Mouse (Mus musculus) embryonic facial prominence, embryonic 14.5 days (tissue): ENCODE results near the gene Ggt6. TPM values are rescaled to one million over a fixed set of nuclear protein-coding genes. Genes with fewer than 3 reads are reported as not detected.

Experiments used
- ATAC-seq: fragments of 200-750 bp; cut with Nextera tagmentation; 2 replicates; pipeline ENCODE4 v1.8.0; 2017; ENCODE audit warnings: low read depth, moderate number of reproducible peaks, moderate TSS enrichment
- DNase-seq: peaks from one replicate; pipeline ENCODE4 v3.0.0-alpha.2; 2015; ENCODE audit warnings: low spot score
- H3K27ac ChIP-seq: fragments of 300-500 bp; sonication (generic); replicated peaks from 2 replicates; pipeline ENCODE4 v1.5.1; 2014; ENCODE audit warnings: low read depth, mild to moderate bottlenecking, low read length, moderate library complexity
- H3K27me3 ChIP-seq: fragments of 300-500 bp; sonication (generic); replicated peaks from 2 replicates; pipeline ENCODE4 v1.6.1; 2014; ENCODE audit warnings: low read length; ENCODE audit not compliant: control insufficient read depth, insufficient read depth
- H3K36me3 ChIP-seq: fragments of 300-500 bp; sonication (generic); 2 replicates; pipeline ENCODE4 v1.6.1; 2014; ENCODE audit warnings: low read length, mixed read lengths; ENCODE audit not compliant: control insufficient read depth, insufficient read depth
- H3K4me1 ChIP-seq: fragments of 300-500 bp; sonication (generic); 2 replicates; pipeline ENCODE4 v1.6.1; 2014; ENCODE audit warnings: antibody characterized with exemption, low read length; ENCODE audit not compliant: control insufficient read depth, insufficient read depth
- H3K4me2 ChIP-seq: fragments of 300-500 bp; sonication (generic); 2 replicates; pipeline ENCODE4 v1.6.1; 2014; ENCODE audit warnings: low read depth, mild to moderate bottlenecking, low read length, moderate library complexity, mixed read lengths
- H3K4me3 ChIP-seq: fragments of 300-500 bp; sonication (generic); 2 replicates; pipeline ENCODE4 v1.5.1; 2014; ENCODE audit warnings: low read depth, mild to moderate bottlenecking, low read length
- H3K9ac ChIP-seq: fragments of 300-500 bp; sonication (generic); 2 replicates; pipeline ENCODE4 v1.6.1; 2014; ENCODE audit warnings: low read depth, mild to moderate bottlenecking, low read length, moderate library complexity, mixed read lengths
- H3K9me3 ChIP-seq: fragments of 300-500 bp; sonication (generic); 2 replicates; pipeline ENCODE4 v1.6.1; 2016; ENCODE audit warnings: low read length; ENCODE audit not compliant: control insufficient read depth
- WGBS: fragments of 180-500 bp; shearing (Covaris S2); extraction: QIAGEN DNeasy Blood & Tissue Kit; methylation state at CpG from one replicate; pipeline ENCODE4 v1.1.7; 2014; 5-methylcytosine and 5-hydroxymethylcytosine counted together
- polyA plus RNA-seq: library from polyadenylated mRNA; unstranded; fragments of >200 nt; fragmentation: Nextera tagmentation; extraction: Ambion mirVana; gene quantifications from 2 replicates; pipeline ENCODE4 v1.2.1, GENCODE M21; 2014

The Ggt6 gene
- polyA plus RNA-seq, 1 experiment from 2014 or later = 1.8 TPM

GRCm38 (mm10) chr11:72413016-72413415, 22.3 kb upstream of the Ggt6 start:
- Histone ChIP-seq H3K27me3 (0 out of 2 replicates have a peak, but pooled peaks cover 8% of the 10 kb centered on the region), H3K4me1 (peaks cover 7% of the 10 kb centered on the region; the same call in 1 of the 2 replicates), H3K27ac (no peak overlapping the region; the same call in 1 of the 2 replicates), H3K4me3 (no peak overlapping the region), H3K9me3 (no peaks in the 10 kb centered on the region), H3K36me3 (no peaks in the 10 kb centered on the region), H3K9ac (no peak overlapping the region), H3K4me2 (no peak overlapping the region)
- ATAC-seq (no peak), DNase-seq (peak; percentile 56)
- 57% methylated on average over 7 of the region's 7 CpGs for WGBS

DNA sequence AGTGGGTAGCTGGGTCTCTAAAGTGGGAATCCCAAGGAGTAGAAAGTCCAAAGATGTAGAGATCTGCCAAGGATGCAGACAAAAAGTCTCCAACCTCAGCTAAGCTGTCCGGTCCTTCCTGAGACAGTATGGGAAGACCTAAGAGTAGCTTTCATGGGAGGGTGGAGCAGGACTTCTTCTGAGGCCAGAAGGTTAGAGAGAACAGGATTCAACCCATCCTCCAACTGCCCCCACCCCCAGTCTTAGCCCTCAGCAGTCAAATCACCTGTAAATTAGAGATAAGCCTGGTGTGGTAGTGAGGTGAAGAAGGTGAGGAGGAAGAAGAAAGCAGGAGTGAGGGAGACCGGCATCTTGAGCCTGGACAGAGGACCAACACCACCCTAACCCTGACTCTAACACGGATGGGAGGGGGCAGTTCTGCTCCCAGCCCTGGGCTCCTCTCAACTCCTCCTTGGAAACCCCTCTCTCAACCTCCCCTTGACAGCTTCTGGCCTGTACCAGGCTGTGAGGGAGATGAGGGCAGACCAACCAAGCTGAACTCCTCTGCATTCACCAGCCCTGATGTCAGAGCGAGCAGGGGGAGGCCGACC, 21.6 kb upstream of the Ggt6 start:
- Histone ChIP-seq H3K27ac (no peak overlapping the region; the same call in 1 of the 2 replicates), H3K27me3 (0 out of 2 replicates have a peak, but pooled peaks cover 8% of the 10 kb centered on the region), H3K36me3 (no peaks in the 10 kb centered on the region), H3K9me3 (no peaks in the 10 kb centered on the region), H3K4me2 (no peak overlapping the region), H3K9ac (no peak overlapping the region), H3K4me1 (peaks cover 7% of the 10 kb centered on the region; the same call in 1 of the 2 replicates), H3K4me3 (no peak overlapping the region)
- WGBS = 72% methylated on average over 4 of the region's 5 CpGs
- DNase-seq (no peak), ATAC-seq (no peak)

DNA sequence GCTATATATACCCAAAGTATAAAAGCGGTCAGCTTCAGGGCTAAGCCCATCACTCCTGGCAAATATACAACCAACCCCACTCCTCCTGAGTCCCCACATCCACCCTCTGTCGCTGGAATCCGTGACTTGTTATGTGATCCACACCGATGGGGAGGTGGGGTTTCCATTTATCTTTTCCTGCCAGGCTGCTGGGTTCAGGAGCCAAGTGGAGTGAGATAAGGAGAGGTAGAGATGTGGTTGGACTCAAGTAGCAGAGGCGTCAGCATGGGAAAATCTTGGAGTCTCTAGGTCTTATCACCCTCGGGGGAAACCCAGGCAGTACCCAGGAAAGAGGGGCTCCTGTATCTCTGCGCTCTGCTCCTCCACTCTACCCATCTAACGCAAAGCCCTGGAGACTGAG, 20.2 kb upstream of the Ggt6 start:
- ATAC-seq = no peak
- 76% methylated on average over 8 of the region's 8 CpGs for whole genome bisulfite sequencing
- no peak for DNase-seq

GRCm38 (mm10) chr11:72416666-72417065, 18.7 kb upstream of the Ggt6 start:
- no peak overlapping the region for H3K9ac ChIP-seq
- no peak overlapping the region for H3K27ac ChIP-seq
- DNase-seq = no peak
- 87% methylated on average over 5 of the region's 5 CpGs for WGBS
- no peaks in the 10 kb centered on the region for H3K9me3 ChIP-seq
- no peaks in the 10 kb centered on the region for H3K36me3 ChIP-seq
- ATAC-seq = no peak
- no peaks in the 10 kb centered on the region for H3K27me3 ChIP-seq
- H3K4me2 ChIP-seq = no peak overlapping the region
- no peaks in the 10 kb centered on the region for H3K4me1 ChIP-seq
- H3K4me3 ChIP-seq = no peak overlapping the region

More for the DNA sequence above, 20.2 kb upstream of the Ggt6 start:
- Histone ChIP-seq H3K36me3 (no peaks in the 10 kb centered on the region), H3K27ac (no peak overlapping the region), H3K4me3 (no peak overlapping the region), H3K9me3 (no peaks in the 10 kb centered on the region), H3K27me3 (0 out of 2 replicates have a peak, but pooled peaks cover 3% of the 10 kb centered on the region), H3K4me1 (peaks cover 5% of the 10 kb centered on the region; the same call in 1 of the 2 replicates), H3K9ac (no peak overlapping the region), H3K4me2 (no peak overlapping the region)

- Histone ChIP-seq H3K27ac (no peak overlapping the region), H3K36me3 (no peaks in the 10 kb centered on the region), H3K4me3 (no peak overlapping the region), H3K27me3 (no peaks in the 10 kb centered on the region), H3K9me3 (no peaks in the 10 kb centered on the region), H3K4me2 (no peak overlapping the region), H3K4me1 (no peaks in the 10 kb centered on the region), H3K9ac (no peak overlapping the region)
- WGBS = 25% methylated on average over 4 of the region's 4 CpGs
- ATAC-seq (peak; percentile 30; the same call in 1 of the 2 replicates), DNase-seq (no peak)
These were observed 17.9 kb upstream of the Ggt6 start for GRCm38 (mm10) chr11:72417376-72417775.

DNA sequence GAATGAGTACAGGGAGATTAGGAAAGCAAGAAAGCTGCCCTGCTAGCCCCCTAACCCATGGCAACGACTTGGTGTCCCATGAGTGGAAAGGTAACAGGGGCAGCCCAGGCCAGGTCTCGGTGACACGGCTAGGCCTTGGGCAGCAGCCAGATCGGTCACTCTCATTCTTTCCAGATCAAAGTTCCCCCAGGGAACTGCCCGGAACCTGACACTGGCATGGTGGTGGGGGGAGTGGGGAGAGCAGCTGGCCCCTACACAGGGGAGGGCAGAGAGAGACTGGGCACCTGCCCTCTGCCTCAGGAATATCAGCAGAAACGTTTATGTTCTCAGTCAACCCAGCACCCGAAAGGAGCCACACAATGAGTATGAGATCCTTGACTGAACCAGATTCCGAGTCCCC, 17.1 kb upstream of the Ggt6 start:
- no peak overlapping the region for H3K9ac ChIP-seq
- DNase-seq (no peak), ATAC-seq (no peak)
- H3K4me3 ChIP-seq = no peak overlapping the region
- no peaks in the 10 kb centered on the region for H3K27me3 ChIP-seq
- H3K9me3 ChIP-seq = no peaks in the 10 kb centered on the region
- H3K4me2 ChIP-seq = no peak overlapping the region
- WGBS = 41% methylated on average over 8 of the region's 8 CpGs
- H3K4me1 ChIP-seq = no peaks in the 10 kb centered on the region
- no peaks in the 10 kb centered on the region for H3K36me3 ChIP-seq
- H3K27ac ChIP-seq = no peak overlapping the region

- no peak overlapping the region for H3K27ac ChIP-seq
- H3K4me3 ChIP-seq = no peak overlapping the region
- H3K4me1 ChIP-seq = no peaks in the 10 kb centered on the region
- H3K36me3 ChIP-seq = no peaks in the 10 kb centered on the region
- no peak for ATAC-seq
- DNase-seq = no peak
- H3K4me2 ChIP-seq = no peak overlapping the region
- H3K27me3 ChIP-seq = no peaks in the 10 kb centered on the region
- WGBS = 85% methylated on average over 6 of the region's 6 CpGs
- H3K9me3 ChIP-seq = no peaks in the 10 kb centered on the region
- no peak overlapping the region for H3K9ac ChIP-seq
These were observed 16.3 kb upstream of the Ggt6 start for GRCm38 (mm10) chr11:72419006-72419405.

- DNase-seq (no peak), ATAC-seq (no peak)
- no peak overlapping the region for H3K27ac ChIP-seq
- H3K4me1 ChIP-seq = no peaks in the 10 kb centered on the region
- H3K27me3 ChIP-seq = no peaks in the 10 kb centered on the region
- no peaks in the 10 kb centered on the region for H3K9me3 ChIP-seq
- H3K4me2 ChIP-seq = no peak overlapping the region
- no peaks in the 10 kb centered on the region for H3K36me3 ChIP-seq
- H3K4me3 ChIP-seq = no peak overlapping the region
- no peak overlapping the region for H3K9ac ChIP-seq
- WGBS = 83% methylated on average over 6 of the region's 6 CpGs
These were observed 14.7 kb upstream of the Ggt6 start for GRCm38 (mm10) chr11:72420460-72421122.
